Mouse (Mus musculus): ENCODE results near the gene Acan.

The Acan gene

GRCm38 (mm10) chr7:79053383-79053889 lies at the start of gene Acan:
Acan (plus strand) TSS chr7:79053483.
- DNase-seq (ENCODE audit: low spot score), result peak; percentile 26

GRCm38 (mm10) chr7:79021293-79021905 lies 31.9 kb upstream of the Acan start:
- no peak for DNase-seq (ENCODE audit: low spot score)

- DNase-seq (ENCODE audit: low spot score), result no peak
Measured at GRCm38 (mm10) chr7:79029138-79029537, 24.1 kb upstream of the Acan start.

GRCm38 (mm10) chr7:79033745-79034144 lies 19.5 kb upstream of the Acan start:
- DNase-seq (ENCODE audit: low spot score), result no peak

- no peak for DNase-seq (ENCODE audit: low spot score)
Measured at GRCm38 (mm10) chr7:79034521-79034920, 18.8 kb upstream of the Acan start.

- DNase-seq (ENCODE audit: low spot score), result peak; percentile 16
Measured at GRCm38 (mm10) chr7:79052081-79052480, 1.2 kb upstream of the Acan start.

- peak; percentile 56 for DNase-seq (ENCODE audit: low spot score)
Measured at GRCm38 (mm10) chr7:79052521-79053382, 531 bp upstream of the Acan start.

- no peak for DNase-seq (ENCODE audit: low spot score)
Measured at GRCm38 (mm10) chr7:79054111-79054510, 828 bp downstream of the Acan start.

GRCm38 (mm10) chr7:79058546-79058945 lies 5.3 kb downstream of the Acan start:
- peak; percentile 17 for DNase-seq (ENCODE audit: low spot score)

GRCm38 (mm10) chr7:79067466-79067865 lies 14.2 kb downstream of the Acan start:
- DNase-seq (ENCODE audit: low spot score), result no peak

- DNase-seq (ENCODE audit: low spot score), result no peak
Measured at GRCm38 (mm10) chr7:79068231-79068630, 14.9 kb downstream of the Acan start.

GRCm38 (mm10) chr7:79079212-79079611 lies 25.9 kb downstream of the Acan start:
- no peak for DNase-seq (ENCODE audit: low spot score)

- DNase-seq (ENCODE audit: low spot score), result peak; percentile 90
Measured at GRCm38 (mm10) chr7:79080572-79081399, 27.5 kb downstream of the Acan start.

- no peak for DNase-seq (ENCODE audit: low spot score)
Measured at GRCm38 (mm10) chr7:79089111-79089510, 35.8 kb downstream of the Acan start.

GRCm38 (mm10) chr7:79096492-79096891 lies 43.2 kb downstream of the Acan start:
- no peak for DNase-seq (ENCODE audit: low spot score)

- DNase-seq (ENCODE audit: low spot score), result no peak
Measured at GRCm38 (mm10) chr7:79113848-79114247, 60.6 kb downstream of the Acan start.

GRCm38 (mm10) chr7:79123465-79123864 lies 70.2 kb downstream of the Acan start:
- DNase-seq (ENCODE audit: low spot score), result no peak

GRCm38 (mm10) chr7:79129883-79130282 lies 76.6 kb downstream of the Acan start:
- peak; percentile 53 for DNase-seq (ENCODE audit: low spot score)

GRCm38 (mm10) chr7:79130385-79130784 lies 77.1 kb downstream of the Acan start:
- no peak for DNase-seq (ENCODE audit: low spot score)

- peak; percentile 67 for DNase-seq (ENCODE audit: low spot score)
Measured at GRCm38 (mm10) chr7:79130843-79131444, 77.7 kb downstream of the Acan start, which contains the start of gene Hapln3. Hapln3 (minus strand) TSS chr7:79131018.

- DNase-seq (ENCODE audit: low spot score), result peak; percentile 41
Measured at GRCm38 (mm10) chr7:79133391-79133790, 80.1 kb downstream of the Acan start.

GRCm38 (mm10) chr7:79139328-79139824 lies 86.1 kb downstream of the Acan start:
- DNase-seq (ENCODE audit: low spot score), result no peak
